In genomic region chr2:169158005-169158673, GRCm38 (mm10) we compare ENCODE assay signal across 10 mouse cellular contexts.
DNase-seq lines count a peak whose midpoint lies in the region; ATAC-seq lines count a peak whose summit lies in the region.
"Had no signal": no experiment of that assay in that cellular context is flagged by ENCODE, and none has a peak within 500 bp of the region (broad histone marks: within the 10 kb centered on the region; RNA-seq: fewer than 3 reads in every experiment).

No protein-coding gene starts in this region.

- peak; percentile 21 for DNase-seq in adrenal gland, postnatal 14 days
- DNase-seq in adrenal gland, adult 2 months: no peak
- no peak for DNase-seq in kidney, adult 8-10 months
- peak; percentile 18 for DNase-seq in kidney, postnatal 14 days
- DNase-seq in right cerebral cortex, adult 2 months (ENCODE audit: low spot score in 2 of 2): no peak
- DNase-seq: thymus, postnatal 36 days had no signal

- H3K9ac ChIP-seq in kidney, embryonic 16.5 days (replicated peaks; ENCODE audit: low read length): peak overlapping the region; percentile 49; the same call in 1 of the 2 replicates
- no peak overlapping the region; the same call in 1 of the 2 replicates for H3K9ac ChIP-seq in neural tube, embryonic 14.5 days (replicated peaks; ENCODE audit: low read depth, low read length)

- no peaks in the 10 kb centered on the region for H3K27me3 ChIP-seq in kidney, embryonic 16.5 days (ENCODE audit: insufficient read depth, low read length)
- H3K27me3 ChIP-seq in neural tube, embryonic 14.5 days (ENCODE audit: control insufficient read depth, insufficient read depth, low read length): no peaks in the 10 kb centered on the region

- H3K36me3 ChIP-seq in kidney, embryonic 16.5 days (ENCODE audit: insufficient read depth, low read length): no peaks in the 10 kb centered on the region
- H3K36me3 ChIP-seq in neural tube, embryonic 14.5 days (ENCODE audit: control insufficient read depth, insufficient read depth, low read length): no peaks in the 10 kb centered on the region

- H3K4me3 ChIP-seq in kidney, embryonic 16.5 days (ENCODE audit: low read length): peak overlapping the region; percentile 31
- peak overlapping the region; percentile 2; the same call in 1 of the 2 replicates for H3K4me3 ChIP-seq in neural tube, embryonic 14.5 days (ENCODE audit: low read depth, low read length)
- H3K4me3 ChIP-seq: myocyte had no signal

- H3K4me1 ChIP-seq in kidney, embryonic 16.5 days (ENCODE audit: insufficient read depth, low read length): peaks cover 30% of the 10 kb centered on the region
- peaks cover 9% of the 10 kb centered on the region for H3K4me1 ChIP-seq in neural tube, embryonic 14.5 days (ENCODE audit: control insufficient read depth, insufficient read depth, low read length)

- H3K4me2 ChIP-seq in kidney, embryonic 16.5 days (replicated peaks; ENCODE audit: low read depth, low read length): peak overlapping the region; percentile 54
- H3K4me2 ChIP-seq in neural tube, embryonic 14.5 days (ENCODE audit: low read depth, low read length): peak overlapping the region; percentile 42

- H3K27ac ChIP-seq in kidney, embryonic 16.5 days (ENCODE audit: low read length): peak overlapping the region; percentile 47; the same call in 1 of the 2 replicates
- peak overlapping the region; percentile 78 for H3K27ac ChIP-seq in neural tube, embryonic 14.5 days (ENCODE audit: low read depth, low read length)

- WGBS in kidney, embryonic 16.5 days: 9% methylated on average over 17 of the region's 17 CpGs
- 19% methylated on average over 17 of the region's 17 CpGs for WGBS in neural tube, embryonic 14.5 days

- ATAC-seq in kidney, embryonic 16.5 days (ENCODE audit: low FRiP score, low TSS enrichment): peak; percentile 63; the same call in 1 of the 2 replicates
- peak; percentile 58; the same call in 1 of the 2 replicates for ATAC-seq in neural tube, embryonic 14.5 days (ENCODE audit: low read depth)
- ATAC-seq in monocyte, adult 5-6 weeks (replicated peaks; ENCODE audit: insufficient number of reproducible peaks, low FRiP score, low TSS enrichment, poor library complexity, severe bottlenecking): no peak

- H3K9me3 ChIP-seq in kidney, embryonic 16.5 days (ENCODE audit: low read length): peaks cover 3% of the 10 kb centered on the region; the same call in 1 of the 2 replicates
- H3K9me3 ChIP-seq in neural tube, embryonic 14.5 days (ENCODE audit: control insufficient read depth, low read length): no peaks in the 10 kb centered on the region

Comparison
In these comparisons a context has a peak if more than half of its experiments do, and no peak if none do; other contexts are left out.
1. DNase-seq: peak in adrenal gland, postnatal 14 days (single experiment) and kidney, postnatal 14 days (single experiment); none in adrenal gland, adult 2 months (single experiment), kidney, adult 8-10 months (0 of 2) and right cerebral cortex, adult 2 months (0 of 2).